Mouse (Mus musculus): ENCODE results near the gene Bcas3. TPM values are rescaled to one million over a fixed set of nuclear protein-coding genes. Genes with fewer than 3 reads are reported as not detected.

Bcas3 gene
- polyA plus RNA-seq (2014; fragmentation: Nextera tagmentation; extraction: Ambion mirVana), result 42.2 and 44.3 TPM in 2 replicates

- no peaks in the 10 kb centered on the region for H3K9me3 ChIP-seq (ENCODE audit: control insufficient read depth, low read length)
- H3K27me3 ChIP-seq (ENCODE audit: control insufficient read depth, insufficient read depth, low read length), result no peaks in the 10 kb centered on the region
- H3K27ac ChIP-seq (ENCODE audit: low read depth, low read length), result no peak within 1 kb of the TSS
- H3K36me3 ChIP-seq (ENCODE audit: control insufficient read depth, insufficient read depth, low read length), result no peaks in the 10 kb centered on the region
- peak; percentile 98 for ATAC-seq (ENCODE audit: insufficient read depth, low FRiP score, low TSS enrichment)
- H3K4me3 ChIP-seq (ENCODE audit: low read depth, low read length), result peak within 1 kb of the TSS; percentile 76
- peak within 1 kb of the TSS; percentile 84 for H3K4me2 ChIP-seq (ENCODE audit: low read depth)
- peak; percentile 97 for DNase-seq (ENCODE audit: low spot score)
- WGBS, result 0% methylated on average over 47 of the region's 47 CpGs
- H3K9ac ChIP-seq (ENCODE audit: low read length), result peak within 1 kb of the TSS; percentile 76
- no peaks in the 10 kb centered on the region; the same call in 1 of the 2 replicates for H3K4me1 ChIP-seq (ENCODE audit: control insufficient read depth, insufficient read depth, low read length)
These were observed at the start of gene Bcas3 for GRCm38 (mm10) chr11:85352539-85353380. Gene Bcas3 (plus strand): TSS chr11:85353167.

- ATAC-seq (ENCODE audit: insufficient read depth, low FRiP score, low TSS enrichment) (no peak), DNase-seq (ENCODE audit: low spot score) (no peak)
- 68% methylated on average over 4 of the region's 4 CpGs for WGBS
- H3K4me2 ChIP-seq (ENCODE audit: low read depth), result no peak overlapping the region
- H3K4me3 ChIP-seq (ENCODE audit: low read depth, low read length), result no peak overlapping the region
- no peaks in the 10 kb centered on the region for H3K9me3 ChIP-seq (ENCODE audit: control insufficient read depth, low read length)
- H3K9ac ChIP-seq (ENCODE audit: low read length), result no peak overlapping the region
- H3K4me1 ChIP-seq (ENCODE audit: control insufficient read depth, insufficient read depth, low read length), result no peaks in the 10 kb centered on the region
- no peaks in the 10 kb centered on the region for H3K36me3 ChIP-seq (ENCODE audit: control insufficient read depth, insufficient read depth, low read length)
- no peak overlapping the region for H3K27ac ChIP-seq (ENCODE audit: low read depth, low read length)
- H3K27me3 ChIP-seq (ENCODE audit: control insufficient read depth, insufficient read depth, low read length), result no peaks in the 10 kb centered on the region
These were observed 46.2 kb upstream of the Bcas3 start for GRCm38 (mm10) chr11:85306577-85307260.

GRCm38 (mm10) chr11:85308799-85309198, 44.2 kb upstream of the Bcas3 start:
- Histone ChIP-seq H3K4me3 (ENCODE audit: low read depth, low read length) (no peak overlapping the region), H3K36me3 (ENCODE audit: control insufficient read depth, insufficient read depth, low read length) (no peaks in the 10 kb centered on the region), H3K27me3 (ENCODE audit: control insufficient read depth, insufficient read depth, low read length) (no peaks in the 10 kb centered on the region), H3K4me1 (ENCODE audit: control insufficient read depth, insufficient read depth, low read length) (peaks cover 7% of the 10 kb centered on the region; the same call in 1 of the 2 replicates), H3K27ac (ENCODE audit: low read depth, low read length) (no peak overlapping the region), H3K4me2 (ENCODE audit: low read depth) (no peak overlapping the region), H3K9me3 (ENCODE audit: control insufficient read depth, low read length) (no peaks in the 10 kb centered on the region), H3K9ac (ENCODE audit: low read length) (no peak overlapping the region)
- peak; percentile 19 for DNase-seq (ENCODE audit: low spot score)
- no peak for ATAC-seq (ENCODE audit: insufficient read depth, low FRiP score, low TSS enrichment)
- 75% methylated on average over 2 of the region's 2 CpGs for WGBS

GRCm38 (mm10) chr11:85310407-85310712, 42.6 kb upstream of the Bcas3 start:
- 2% methylated on average over 15 of the region's 15 CpGs for WGBS

GRCm38 (mm10) chr11:85310713-85311574, 42.0 kb upstream of the Bcas3 start, which contains the start of gene Ppm1d:
Gene Ppm1d (plus strand): TSS chr11:85311244.
- no peaks in the 10 kb centered on the region for H3K27me3 ChIP-seq (ENCODE audit: control insufficient read depth, insufficient read depth, low read length)
- peak within 1 kb of the TSS; percentile 81 for H3K4me2 ChIP-seq (ENCODE audit: low read depth)
- peak within 1 kb of the TSS; percentile 72 for H3K9ac ChIP-seq (ENCODE audit: low read length)
- H3K4me3 ChIP-seq (ENCODE audit: low read depth, low read length), result peak within 1 kb of the TSS; percentile 66
- WGBS, result under 1% methylated on average over 76 of the region's 78 CpGs
- H3K36me3 ChIP-seq (ENCODE audit: control insufficient read depth, insufficient read depth, low read length), result 0 out of 2 replicates have a peak, but pooled peaks cover 3% of the 10 kb centered on the region
- H3K27ac ChIP-seq (ENCODE audit: low read depth, low read length), result peak within 1 kb of the TSS; percentile 88
- H3K9me3 ChIP-seq (ENCODE audit: control insufficient read depth, low read length), result no peaks in the 10 kb centered on the region
- peaks cover 7% of the 10 kb centered on the region; the same call in 1 of the 2 replicates for H3K4me1 ChIP-seq (ENCODE audit: control insufficient read depth, insufficient read depth, low read length)
- ATAC-seq (ENCODE audit: insufficient read depth, low FRiP score, low TSS enrichment), result peak; percentile 91
- peak; percentile 99 for DNase-seq (ENCODE audit: low spot score)

More at GRCm38 (mm10) chr11:85310407-85310712, 42.6 kb upstream of the Bcas3 start:
- H3K36me3 ChIP-seq (ENCODE audit: control insufficient read depth, insufficient read depth, low read length), result 0 out of 2 replicates have a peak, but pooled peaks cover 3% of the 10 kb centered on the region
- H3K9ac ChIP-seq (ENCODE audit: low read length), result peak overlapping the region; percentile 72
- peak overlapping the region; percentile 66 for H3K4me3 ChIP-seq (ENCODE audit: low read depth, low read length)
- H3K9me3 ChIP-seq (ENCODE audit: control insufficient read depth, low read length), result no peaks in the 10 kb centered on the region
- no peaks in the 10 kb centered on the region for H3K27me3 ChIP-seq (ENCODE audit: control insufficient read depth, insufficient read depth, low read length)
- peak overlapping the region; percentile 81 for H3K4me2 ChIP-seq (ENCODE audit: low read depth)
- DNase-seq (ENCODE audit: low spot score) (no peak), ATAC-seq (ENCODE audit: insufficient read depth, low FRiP score, low TSS enrichment) (no peak)
- H3K27ac ChIP-seq (ENCODE audit: low read depth, low read length), result no peak overlapping the region
- H3K4me1 ChIP-seq (ENCODE audit: control insufficient read depth, insufficient read depth, low read length), result peaks cover 7% of the 10 kb centered on the region; the same call in 1 of the 2 replicates

- Histone ChIP-seq H3K4me2 (ENCODE audit: low read depth) (peak overlapping the region; percentile 41), H3K4me3 (ENCODE audit: low read depth, low read length) (peak overlapping the region; percentile 66), H3K36me3 (ENCODE audit: control insufficient read depth, insufficient read depth, low read length) (0 out of 2 replicates have a peak, but pooled peaks cover 3% of the 10 kb centered on the region), H3K9ac (ENCODE audit: low read length) (peak overlapping the region; percentile 70), H3K4me1 (ENCODE audit: control insufficient read depth, insufficient read depth, low read length) (peaks cover 7% of the 10 kb centered on the region; the same call in 1 of the 2 replicates), H3K27ac (ENCODE audit: low read depth, low read length) (peak overlapping the region; percentile 88), H3K9me3 (ENCODE audit: control insufficient read depth, low read length) (no peaks in the 10 kb centered on the region), H3K27me3 (ENCODE audit: control insufficient read depth, insufficient read depth, low read length) (no peaks in the 10 kb centered on the region)
- WGBS, result 1% methylated on average over 56 of the region's 56 CpGs
- DNase-seq (ENCODE audit: low spot score) (peak; percentile 69), ATAC-seq (ENCODE audit: insufficient read depth, low FRiP score, low TSS enrichment) (no peak)
These were observed 41.1 kb upstream of the Bcas3 start for GRCm38 (mm10) chr11:85311645-85312490.

- DNase-seq (ENCODE audit: low spot score) (peak; percentile 34), ATAC-seq (ENCODE audit: insufficient read depth, low FRiP score, low TSS enrichment) (no peak)
- Histone ChIP-seq H3K4me3 (ENCODE audit: low read depth, low read length) (peak overlapping the region; percentile 66), H3K4me2 (ENCODE audit: low read depth) (peak overlapping the region; percentile 41), H3K27ac (ENCODE audit: low read depth, low read length) (no peak overlapping the region), H3K27me3 (ENCODE audit: control insufficient read depth, insufficient read depth, low read length) (no peaks in the 10 kb centered on the region), H3K9me3 (ENCODE audit: control insufficient read depth, low read length) (no peaks in the 10 kb centered on the region), H3K36me3 (ENCODE audit: control insufficient read depth, insufficient read depth, low read length) (0 out of 2 replicates have a peak, but pooled peaks cover 3% of the 10 kb centered on the region), H3K9ac (ENCODE audit: low read length) (no peak overlapping the region), H3K4me1 (ENCODE audit: control insufficient read depth, insufficient read depth, low read length) (peaks cover 7% of the 10 kb centered on the region; the same call in 1 of the 2 replicates)
- 52% methylated on average over 2 of the region's 2 CpGs for WGBS
These were observed 40.1 kb upstream of the Bcas3 start for GRCm38 (mm10) chr11:85312818-85313217.
